Mouse (Mus musculus) limb, embryonic 12.5 days (tissue): Measurements from ENCODE around the gene Gm10647. TPM values are rescaled to one million over a fixed set of nuclear protein-coding genes. Genes with fewer than 3 reads are reported as not detected.

ENCODE experiments used
- polyA plus RNA-seq: library from polyadenylated mRNA; unstranded; fragments of >200 nt; fragmentation: Nextera tagmentation; extraction: Ambion mirVana; gene quantifications from 2 replicates; pipeline ENCODE4 v1.2.1, GENCODE M21; 2016

Gene Gm10647
- polyA plus RNA-seq, 1 experiment from 2014 or later, result 1.2 TPM

Other genes with a start within 250 kb of the Gm10647 start
- gene Usp3, start 203.9 kb upstream of the Gm10647 start, polyA plus RNA-seq, result 84.1 and 88.4 TPM in 2 replicates
- gene Car12, start 83.4 kb upstream of the Gm10647 start, polyA plus RNA-seq, result 10.4 and 12.1 TPM in 2 replicates
- 13.5 and 14.4 TPM in 2 replicates for gene Aph1b, start 1.5 kb upstream of the Gm10647 start, polyA plus RNA-seq
- gene Aph1c, start 37.7 kb downstream of the Gm10647 start, polyA plus RNA-seq, result 1.1 and 2.4 TPM in 2 replicates
- gene Rab8b, start 122.6 kb downstream of the Gm10647 start, polyA plus RNA-seq, result 16.9 and 17.8 TPM in 2 replicates
- 723 and 758 TPM in 2 replicates for gene Rps27l, start 149.0 kb downstream of the Gm10647 start, polyA plus RNA-seq
- gene Lactb, start 178.4 kb downstream of the Gm10647 start, polyA plus RNA-seq, result 7.4 and 8.2 TPM in 2 replicates